Mouse (Mus musculus) spleen, adult 18-20 months (tissue): ENCODE measurements around the gene Nxph3.

Experiments used
- DNase-seq, 2 experiments: peaks; one replicate each; pipeline ENCODE4 v3.0.0; 2022; ENCODE audit warnings: mixed read lengths in 2 of 2

Nxph3 gene

GRCm38 (mm10) chr11:95492256-95492655 lies 22.1 kb downstream of the Nxph3 start:
- no peak for DNase-seq

DNA sequence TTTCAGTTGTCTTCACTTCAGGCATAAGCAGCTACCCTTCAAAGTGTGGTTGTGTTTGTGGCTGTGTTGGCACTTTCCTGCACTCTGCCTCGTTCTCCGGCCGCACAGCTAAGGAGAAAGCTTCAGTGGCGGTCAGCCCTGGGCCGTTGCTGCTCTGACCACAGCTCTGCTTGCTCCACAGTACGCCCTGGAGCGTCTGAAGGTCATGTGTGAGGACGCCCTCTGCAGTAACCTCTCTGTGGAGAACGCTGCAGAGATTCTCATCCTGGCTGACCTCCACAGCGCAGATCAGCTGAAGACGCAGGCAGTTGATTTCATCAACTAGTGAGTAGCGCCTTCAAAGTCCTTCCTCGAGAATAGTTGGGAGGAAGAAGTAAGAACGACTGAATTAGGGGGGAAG lies 24.3 kb downstream of the Nxph3 start:
- DNase-seq = no peak

GRCm38 (mm10) chr11:95487237-95487636 lies 27.1 kb downstream of the Nxph3 start:
- no peak for DNase-seq

DNA sequence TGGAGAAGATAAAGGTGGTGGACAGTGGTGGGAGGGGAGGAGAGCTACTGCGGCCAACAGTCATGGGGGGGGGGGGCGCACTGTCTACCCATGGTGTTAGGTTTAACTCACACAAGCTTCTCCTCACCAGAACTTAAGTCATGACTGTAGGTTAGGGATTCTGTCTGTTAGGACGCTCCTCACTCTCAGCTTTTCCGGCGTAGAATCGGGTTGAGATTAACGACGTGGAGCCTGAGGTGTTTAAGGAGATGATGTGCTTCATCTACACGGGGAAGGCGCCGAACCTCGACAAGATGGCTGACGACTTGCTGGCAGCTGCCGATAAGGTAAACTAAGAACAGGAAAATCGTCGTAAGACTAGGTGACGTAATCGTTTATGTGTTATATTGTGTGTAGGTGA lies 28.7 kb downstream of the Nxph3 start:
- no peak for DNase-seq

DNA sequence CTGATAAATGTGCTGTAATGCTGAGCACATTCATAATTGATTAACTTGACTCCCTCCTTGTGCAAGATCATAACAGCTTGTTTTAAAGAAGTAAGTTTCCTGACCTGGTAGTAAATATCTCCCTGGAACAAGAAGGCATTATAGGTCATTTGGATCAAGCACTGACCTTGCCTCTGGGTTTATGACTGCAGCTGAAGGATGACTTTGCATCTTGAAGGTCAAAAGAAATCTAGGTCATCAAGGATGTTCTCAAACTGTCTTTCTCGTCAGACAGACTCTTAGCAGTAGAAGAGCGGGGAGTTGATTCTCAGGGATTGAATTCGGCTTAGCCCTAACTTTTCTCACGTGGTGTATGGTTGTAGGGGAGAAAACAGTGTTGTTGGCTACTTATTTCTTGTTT lies 33.7 kb downstream of the Nxph3 start:
- no peak for DNase-seq

DNA sequence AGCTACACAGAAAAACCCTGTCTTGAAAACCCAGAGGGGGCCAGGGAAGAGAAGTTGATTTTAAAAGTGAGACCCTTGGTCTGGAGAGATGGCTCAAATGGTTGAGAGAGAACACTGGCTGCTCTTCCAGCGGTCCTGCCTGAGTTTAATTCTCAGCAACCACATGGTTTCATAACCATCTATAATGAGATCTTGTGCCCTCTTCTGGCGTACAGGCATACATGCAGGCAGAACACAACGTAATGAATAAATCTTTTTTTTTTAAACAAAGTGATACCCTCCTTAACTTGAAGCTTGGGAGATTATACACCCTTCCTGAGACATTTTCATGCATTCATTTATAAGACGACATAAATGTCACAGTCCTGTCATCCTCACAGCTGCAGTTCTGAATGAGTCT lies 34.9 kb downstream of the Nxph3 start:
- no peak for DNase-seq

GRCm38 (mm10) chr11:95476323-95476722 lies 38.0 kb downstream of the Nxph3 start:
- no peak for DNase-seq

DNA sequence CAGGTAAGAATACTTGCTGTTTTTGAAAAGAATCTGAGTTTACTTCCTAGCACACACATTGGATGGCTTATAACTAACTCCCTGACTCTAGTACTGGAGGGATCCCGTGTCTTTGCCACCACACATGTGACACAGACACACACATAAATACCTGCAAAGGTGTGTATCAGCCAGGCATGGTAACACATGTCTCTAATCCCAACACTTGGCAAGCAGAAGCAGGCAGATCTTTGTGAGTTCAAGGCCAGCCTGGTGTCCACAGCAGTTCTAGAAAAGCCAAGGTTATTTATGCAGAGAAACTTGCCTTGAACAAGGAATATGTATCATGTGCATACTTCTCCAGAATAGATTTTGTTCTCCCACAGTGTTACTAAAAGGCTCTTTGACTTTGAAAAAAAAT lies 40.9 kb downstream of the Nxph3 start:
- DNase-seq = no peak

DNA sequence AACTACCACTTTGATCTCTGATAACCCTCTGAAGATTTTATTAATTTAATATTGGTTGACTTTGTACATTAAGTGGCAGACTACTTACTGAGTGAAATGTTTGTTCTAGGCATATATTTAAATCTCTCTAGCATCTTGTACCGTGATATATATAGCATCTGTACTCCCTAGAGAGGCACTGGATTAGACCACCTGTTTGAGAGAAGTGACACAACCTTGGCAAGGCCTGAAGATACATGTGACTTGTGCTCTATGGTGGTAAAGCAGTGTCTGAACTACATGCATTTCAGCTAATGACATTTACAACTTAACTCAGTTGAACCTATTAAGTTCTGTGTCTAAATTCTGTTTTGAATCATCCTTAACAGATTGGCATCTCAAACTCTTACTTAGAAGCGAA lies 41.4 kb downstream of the Nxph3 start:
- no peak for DNase-seq

- DNase-seq = no peak
These were observed 46.6 kb downstream of the Nxph3 start for GRCm38 (mm10) chr11:95467731-95468130.

GRCm38 (mm10) chr11:95462168-95462567 lies 52.2 kb downstream of the Nxph3 start:
- no peak for DNase-seq

GRCm38 (mm10) chr11:95460872-95461271 lies 53.5 kb downstream of the Nxph3 start:
- no peak for DNase-seq
